Mouse (Mus musculus): ENCODE data around the gene Setd1a. TPM values are rescaled to one million over a fixed set of nuclear protein-coding genes. Genes with fewer than 3 reads are reported as not detected.
"Not testable (repeated sequence)": the region's sequence is repeated elsewhere in the genome, so short reads cannot be mapped to it uniquely, and the experiment has no call there.

Setd1a gene
- polyA plus RNA-seq (2012; rRNA removed), result 5.7 TPM in 2 replicates
- polyA plus RNA-seq (2014; fragmentation: Nextera tagmentation; extraction: Ambion mirVana), result 10.5 and 12.3 TPM in 2 replicates

- Histone ChIP-seq H3K9ac (replicated peaks) (peak within 1 kb of the TSS; percentile 94), H3K9me3 (ENCODE audit: control insufficient read depth, low read length) (no peaks in the 10 kb centered on the region), H3K4me3 (ENCODE audit: insufficient read depth in 1 of 2, low read depth in 2 of 2, low read length in 2 of 2) (peak within 1 kb of the TSS; percentile 79 to 99), H3K4me2 (ENCODE audit: low read depth) (peak within 1 kb of the TSS; percentile 92), H3K27ac (peak within 1 kb of the TSS; percentile 76), H3K36me3 (replicated peaks; ENCODE audit: control insufficient read depth, insufficient read depth, low read depth) (peaks cover 23% of the 10 kb centered on the region), H3K4me1 (replicated peaks; ENCODE audit: control insufficient read depth in 2 of 2, insufficient read depth in 2 of 2, low read length in 1 of 2) (peaks cover 7 to 17% of the 10 kb centered on the region in 2 experiments), H3K27me3 (ENCODE audit: control insufficient read depth, insufficient read depth, low read length) (no peaks in the 10 kb centered on the region)
- WGBS (ENCODE audit: insufficient replicate concordance), result 1% methylated on average over 23 of the region's 23 CpGs
- ATAC-seq (ENCODE audit: insufficient read depth) (peak; percentile 58), DNase-seq (ENCODE audit: low read depth in 3 of 3, low spot score in 3 of 3) (peak; percentile 66 to 73 (median 67))
- TF ChIP-seq CTCF (IDR thresholded peaks at IDR 0.05; ENCODE audit: low read depth) (no peak), EP300 (IDR thresholded peaks at IDR 0.05; ENCODE audit: low read depth) (no peak)
Measured at GRCm38 (mm10) chr7:127776426-127776825, at the start of gene Setd1a. Gene Setd1a (plus strand): TSS chr7:127776670.

GRCm38 (mm10) chr7:127727898-127728297, 48.6 kb upstream of the Setd1a start:
- Histone ChIP-seq H3K4me3 (ENCODE audit: insufficient read depth in 1 of 2, low read depth in 2 of 2, low read length in 2 of 2) (no peak overlapping the region), H3K9ac (replicated peaks) (no peak overlapping the region), H3K4me1 (replicated peaks; ENCODE audit: control insufficient read depth in 2 of 2, insufficient read depth in 2 of 2, low read length in 1 of 2) (no peaks in the 10 kb centered on the region), H3K36me3 (replicated peaks; ENCODE audit: control insufficient read depth, insufficient read depth, low read depth) (no peaks in the 10 kb centered on the region), H3K9me3 (ENCODE audit: control insufficient read depth, low read length) (no peaks in the 10 kb centered on the region), H3K27ac (no peak overlapping the region), H3K4me2 (ENCODE audit: low read depth) (no peak overlapping the region), H3K27me3 (ENCODE audit: control insufficient read depth, insufficient read depth, low read length) (no peaks in the 10 kb centered on the region)
- ATAC-seq (ENCODE audit: insufficient read depth) (no peak), DNase-seq (ENCODE audit: low read depth in 3 of 3, low spot score in 3 of 3) (no peak)
- peak; percentile 47; the same call in 1 of the 2 replicates for TF ChIP-seq CTCF (IDR thresholded peaks at IDR 0.05; ENCODE audit: low read depth)
- TF ChIP-seq EP300 (IDR thresholded peaks at IDR 0.05; ENCODE audit: low read depth), result no peak
- 56% methylated on average over 7 of the region's 7 CpGs for WGBS (ENCODE audit: insufficient replicate concordance)

- H3K9ac ChIP-seq (replicated peaks), result no peak overlapping the region
- ATAC-seq (ENCODE audit: insufficient read depth), result no peak
- H3K9me3 ChIP-seq (ENCODE audit: control insufficient read depth, low read length), result no peaks in the 10 kb centered on the region
- no peaks in the 10 kb centered on the region for H3K4me1 ChIP-seq (replicated peaks; ENCODE audit: control insufficient read depth in 2 of 2, insufficient read depth in 2 of 2, low read length in 1 of 2)
- 47% methylated on average over 4 of the region's 4 CpGs for WGBS (ENCODE audit: insufficient replicate concordance)
- H3K4me3 ChIP-seq (ENCODE audit: insufficient read depth in 1 of 2, low read depth in 2 of 2, low read length in 2 of 2), result no peak overlapping the region
- no peak overlapping the region for H3K4me2 ChIP-seq (ENCODE audit: low read depth)
- DNase-seq (ENCODE audit: low read depth in 3 of 3, low spot score in 3 of 3), result no peak
- H3K27ac ChIP-seq, result no peak overlapping the region
- no peaks in the 10 kb centered on the region for H3K36me3 ChIP-seq (replicated peaks; ENCODE audit: control insufficient read depth, insufficient read depth, low read depth)
- no peak for TF ChIP-seq EP300 (IDR thresholded peaks at IDR 0.05; ENCODE audit: low read depth)
- no peak for TF ChIP-seq CTCF (IDR thresholded peaks at IDR 0.05; ENCODE audit: low read depth)
- H3K27me3 ChIP-seq (ENCODE audit: control insufficient read depth, insufficient read depth, low read length), result no peaks in the 10 kb centered on the region
Measured at GRCm38 (mm10) chr7:127730170-127730569, 46.3 kb upstream of the Setd1a start.

- not testable (repeated sequence) for H3K4me1 ChIP-seq (replicated peaks; ENCODE audit: control insufficient read depth in 2 of 2, insufficient read depth in 2 of 2, low read length in 1 of 2); H3K27ac ChIP-seq; H3K9ac ChIP-seq (replicated peaks); H3K36me3 ChIP-seq (replicated peaks; ENCODE audit: control insufficient read depth, insufficient read depth, low read depth); H3K9me3 ChIP-seq (ENCODE audit: control insufficient read depth, low read length); H3K27me3 ChIP-seq (ENCODE audit: control insufficient read depth, insufficient read depth, low read length); DNase-seq (ENCODE audit: low read depth in 3 of 3, low spot score in 3 of 3); H3K4me3 ChIP-seq (ENCODE audit: insufficient read depth in 1 of 2, low read depth in 2 of 2, low read length in 2 of 2); ATAC-seq (ENCODE audit: insufficient read depth); H3K4me2 ChIP-seq (ENCODE audit: low read depth)
- WGBS (ENCODE audit: insufficient replicate concordance), result no CpG with 5 or more reads among the region's 5 CpGs
Measured at GRCm38 (mm10) chr7:127732066-127732465, 44.4 kb upstream of the Setd1a start, which contains the start of gene Ctf2. Gene Ctf2 (minus strand): TSS chr7:127732166.

GRCm38 (mm10) chr7:127744366-127745045, 32.0 kb upstream of the Setd1a start, which contains the start of gene Fbxl19:
Gene Fbxl19 (plus strand): TSS chr7:127744543.
- Histone ChIP-seq H3K4me1 (replicated peaks; ENCODE audit: control insufficient read depth in 2 of 2, insufficient read depth in 2 of 2, low read length in 1 of 2) (peaks cover 0 to 7% of the 10 kb centered on the region in 2 experiments; a peak in 3 of 4 replicates), H3K4me3 (ENCODE audit: insufficient read depth in 1 of 2, low read depth in 2 of 2, low read length in 2 of 2) (peak within 1 kb of the TSS; percentile 75 to 87), H3K27ac (peak within 1 kb of the TSS; percentile 78), H3K4me2 (ENCODE audit: low read depth) (peak within 1 kb of the TSS; percentile 92), H3K9me3 (ENCODE audit: control insufficient read depth, low read length) (no peaks in the 10 kb centered on the region), H3K27me3 (ENCODE audit: control insufficient read depth, insufficient read depth, low read length) (no peaks in the 10 kb centered on the region), H3K36me3 (replicated peaks; ENCODE audit: control insufficient read depth, insufficient read depth, low read depth) (no peaks in the 10 kb centered on the region), H3K9ac (replicated peaks) (peak within 1 kb of the TSS; percentile 83)
- DNase-seq (ENCODE audit: low read depth in 3 of 3, low spot score in 3 of 3), result peak in 2 of 3 experiments; percentile 47 to 57
- under 1% methylated on average over 26 of the region's 26 CpGs for whole genome bisulfite sequencing (ENCODE audit: insufficient replicate concordance)
- no peak for TF ChIP-seq EP300 (IDR thresholded peaks at IDR 0.05; ENCODE audit: low read depth)
- TF ChIP-seq CTCF (IDR thresholded peaks at IDR 0.05; ENCODE audit: low read depth), result peak; percentile 71
- no peak for ATAC-seq (ENCODE audit: insufficient read depth)
